Mouse (Mus musculus): Measurements from ENCODE around the gene Ttc26. TPM values are rescaled to one million over a fixed set of nuclear protein-coding genes. Genes with fewer than 3 reads are reported as not detected.
"Not testable (repeated sequence)": the region's sequence is repeated elsewhere in the genome, so short reads cannot be mapped to it uniquely, and the experiment has no call there.

Ttc26 gene
- polyA plus RNA-seq, 1 experiment from 2014 or later, result 5.0 TPM

DNA sequence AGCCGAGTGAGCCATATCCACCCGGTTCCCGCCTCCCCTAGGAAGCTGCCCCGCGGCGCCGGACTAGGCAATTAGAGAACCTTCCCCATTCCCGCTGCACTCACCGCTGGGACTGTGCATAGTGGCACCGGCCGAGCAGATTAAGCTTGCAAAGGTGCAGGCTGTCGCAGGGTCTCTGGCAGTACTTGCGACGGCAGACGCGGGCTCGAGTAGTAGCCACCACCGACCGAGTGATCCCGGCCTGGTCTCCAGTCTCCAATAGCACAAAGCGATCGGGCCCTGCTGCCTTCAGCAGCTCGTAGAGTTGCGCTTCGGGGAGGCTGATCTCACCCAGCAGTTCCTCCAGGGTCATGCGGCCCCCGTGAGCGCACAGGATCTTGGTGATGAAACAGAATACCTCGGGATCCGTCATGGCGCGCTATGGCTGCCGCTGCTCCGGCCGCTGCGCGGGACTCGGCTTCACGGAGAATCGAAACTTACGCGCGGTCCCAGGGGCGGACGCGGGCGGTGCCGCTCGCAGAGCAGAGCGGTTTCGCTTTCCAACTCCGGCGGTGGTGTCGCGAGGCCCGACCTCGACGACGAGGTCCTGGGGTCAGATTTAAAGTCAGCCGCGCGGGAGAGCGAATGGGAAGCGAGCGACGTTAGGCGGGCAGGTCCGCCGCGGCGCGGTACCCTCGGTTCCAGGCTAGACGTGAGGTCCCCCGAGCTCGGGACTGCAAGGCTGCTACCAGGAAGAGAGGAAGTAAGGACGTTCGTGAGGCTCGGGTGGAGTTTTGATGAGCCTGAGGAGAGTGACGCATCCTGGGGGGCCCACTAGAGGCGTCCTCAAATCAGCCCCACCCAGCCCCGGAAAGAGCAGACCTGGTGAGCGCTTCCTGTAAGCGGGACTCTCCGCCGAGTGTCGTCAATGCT is 27.2 kb upstream of the Ttc26 start, which contains the start of gene Zc3hav1:
Gene Zc3hav1, minus strand, starts transcription at position 793 of the 912 bp plus-strand sequence.
- H3K27ac ChIP-seq (replicated peaks; ENCODE audit: low read depth, low read length), result no peak within 1 kb of the TSS
- H3K27me3 ChIP-seq (replicated peaks; ENCODE audit: control insufficient read depth, insufficient read depth, low read length), result peaks cover 75% of the 10 kb centered on the region
- H3K9ac ChIP-seq (ENCODE audit: low read depth, low read length), result peak within 1 kb of the TSS; percentile 70
- H3K36me3 ChIP-seq (ENCODE audit: control insufficient read depth, insufficient read depth, low read length), result no peaks in the 10 kb centered on the region
- peak within 1 kb of the TSS; percentile 70 for H3K4me3 ChIP-seq (ENCODE audit: low read depth, low read length)
- peaks cover 3% of the 10 kb centered on the region; the same call in 1 of the 2 replicates for H3K4me1 ChIP-seq (ENCODE audit: control insufficient read depth, insufficient read depth, low read length)
- WGBS, result under 1% methylated on average over 52 of the region's 87 CpGs
- ATAC-seq (ENCODE audit: low read depth) (peak; percentile 78), DNase-seq (ENCODE audit: low spot score) (peak; percentile 59)
- no peaks in the 10 kb centered on the region for H3K9me3 ChIP-seq (ENCODE audit: control insufficient read depth, low read length)
- peak within 1 kb of the TSS; percentile 75 for H3K4me2 ChIP-seq (ENCODE audit: low read depth, low read length)

DNA sequence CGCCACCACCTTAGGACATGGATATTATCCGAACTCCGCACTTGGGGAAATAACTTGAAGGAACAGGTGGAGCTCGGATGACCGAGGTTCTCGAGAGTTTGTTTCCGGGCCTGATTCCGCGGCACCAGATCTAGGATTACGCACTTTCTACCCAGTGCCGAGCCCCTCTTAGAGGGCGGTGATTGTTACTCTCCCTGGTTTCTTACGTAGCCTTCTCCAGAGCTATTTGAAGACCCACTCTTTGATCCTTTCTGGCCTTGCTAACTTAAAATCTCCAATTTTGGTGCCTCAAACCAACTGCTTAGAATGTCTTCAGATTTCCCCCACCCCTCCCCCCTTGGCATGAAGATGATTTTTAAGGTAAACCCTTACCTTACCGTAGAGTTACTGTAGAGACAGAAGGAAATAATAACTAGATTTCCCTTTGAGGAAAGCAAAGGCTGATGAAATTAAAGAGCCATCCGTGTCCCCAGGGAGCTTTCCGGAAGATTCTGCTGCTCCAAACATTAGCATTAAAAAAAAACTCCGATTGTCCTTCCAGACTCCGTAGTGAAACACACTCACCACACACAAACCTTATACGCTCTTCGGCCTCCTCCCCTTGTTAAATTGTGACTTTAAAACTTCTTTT is 26.4 kb upstream of the Ttc26 start:
- 2% methylated on average over 20 of the region's 20 CpGs for WGBS
- ATAC-seq (ENCODE audit: low read depth), result peak; percentile 31
- Histone ChIP-seq H3K4me1 (ENCODE audit: control insufficient read depth, insufficient read depth, low read length) (peaks cover 3% of the 10 kb centered on the region; the same call in 1 of the 2 replicates), H3K4me3 (ENCODE audit: low read depth, low read length) (peak overlapping the region; percentile 70), H3K9me3 (ENCODE audit: control insufficient read depth, low read length) (no peaks in the 10 kb centered on the region), H3K4me2 (ENCODE audit: low read depth, low read length) (peak overlapping the region; percentile 75), H3K9ac (ENCODE audit: low read depth, low read length) (peak overlapping the region; percentile 70), H3K27me3 (replicated peaks; ENCODE audit: control insufficient read depth, insufficient read depth, low read length) (peaks cover 72% of the 10 kb centered on the region), H3K27ac (replicated peaks; ENCODE audit: low read depth, low read length) (no peak overlapping the region), H3K36me3 (ENCODE audit: control insufficient read depth, insufficient read depth, low read length) (no peaks in the 10 kb centered on the region)
- no peak for DNase-seq (ENCODE audit: low spot score)

DNA sequence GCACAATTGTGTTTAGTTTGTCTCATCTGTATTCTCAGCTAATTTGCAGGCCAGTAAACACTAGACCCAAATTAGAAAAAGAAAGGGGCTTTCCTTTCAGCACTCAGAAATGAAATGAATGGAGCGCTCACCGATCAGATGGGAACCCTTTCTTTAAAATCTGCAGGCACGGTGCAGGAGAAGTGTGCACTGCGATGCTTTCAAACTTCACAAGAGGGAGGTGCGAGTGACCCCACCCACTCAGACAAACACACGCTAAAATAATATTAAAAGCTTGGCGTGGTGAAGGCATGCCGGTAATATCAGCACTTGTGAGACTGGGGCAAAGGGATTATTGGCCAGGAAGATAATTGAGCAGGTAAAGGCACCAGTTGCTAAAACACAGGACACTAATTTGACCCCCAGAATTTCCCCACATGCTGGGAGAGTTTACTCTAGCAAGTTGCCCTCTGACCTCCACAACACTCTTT is 25.9 kb upstream of the Ttc26 start:
- peaks cover 3% of the 10 kb centered on the region; the same call in 1 of the 2 replicates for H3K4me1 ChIP-seq (ENCODE audit: control insufficient read depth, insufficient read depth, low read length)
- DNase-seq (ENCODE audit: low spot score), result no peak
- WGBS, result 1% methylated on average over 8 of the region's 8 CpGs
- H3K4me2 ChIP-seq (ENCODE audit: low read depth, low read length), result peak overlapping the region; percentile 75
- no peak overlapping the region for H3K9ac ChIP-seq (ENCODE audit: low read depth, low read length)
- H3K4me3 ChIP-seq (ENCODE audit: low read depth, low read length), result no peak overlapping the region; the same call in 1 of the 2 replicates
- no peak for ATAC-seq (ENCODE audit: low read depth)
- no peaks in the 10 kb centered on the region for H3K9me3 ChIP-seq (ENCODE audit: control insufficient read depth, low read length)
- H3K27ac ChIP-seq (replicated peaks; ENCODE audit: low read depth, low read length), result no peak overlapping the region
- H3K27me3 ChIP-seq (replicated peaks; ENCODE audit: control insufficient read depth, insufficient read depth, low read length), result peaks cover 68% of the 10 kb centered on the region
- H3K36me3 ChIP-seq (ENCODE audit: control insufficient read depth, insufficient read depth, low read length), result no peaks in the 10 kb centered on the region

DNA sequence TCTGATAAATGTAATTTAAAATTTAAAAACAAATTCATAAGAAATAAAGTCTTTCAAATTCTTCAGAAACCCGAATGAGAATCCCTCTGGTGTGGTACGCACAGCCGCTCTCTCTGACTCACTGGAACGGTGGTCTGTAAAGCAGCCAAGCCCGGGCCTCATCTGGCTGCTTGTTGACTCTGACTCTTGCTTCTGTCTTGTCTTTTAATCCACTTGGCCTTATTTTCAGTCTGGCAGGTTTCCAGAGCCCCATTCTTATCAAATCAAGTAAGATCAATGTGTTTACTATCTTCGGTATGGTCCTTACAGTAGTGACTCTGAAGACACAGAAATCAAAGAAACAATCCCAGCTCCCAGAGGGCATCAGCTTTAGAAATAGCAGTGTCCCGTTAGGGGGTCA is 25.4 kb upstream of the Ttc26 start:
- Histone ChIP-seq H3K9me3 (ENCODE audit: control insufficient read depth, low read length) (no peaks in the 10 kb centered on the region), H3K27me3 (replicated peaks; ENCODE audit: control insufficient read depth, insufficient read depth, low read length) (peaks cover 64% of the 10 kb centered on the region), H3K27ac (replicated peaks; ENCODE audit: low read depth, low read length) (no peak overlapping the region), H3K4me3 (ENCODE audit: low read depth, low read length) (no peak overlapping the region), H3K4me2 (ENCODE audit: low read depth, low read length) (no peak overlapping the region), H3K36me3 (ENCODE audit: control insufficient read depth, insufficient read depth, low read length) (no peaks in the 10 kb centered on the region), H3K9ac (ENCODE audit: low read depth, low read length) (no peak overlapping the region), H3K4me1 (ENCODE audit: control insufficient read depth, insufficient read depth, low read length) (peaks cover 3% of the 10 kb centered on the region; the same call in 1 of the 2 replicates)
- WGBS, result 10% methylated on average over 7 of the region's 7 CpGs
- DNase-seq (ENCODE audit: low spot score) (no peak), ATAC-seq (ENCODE audit: low read depth) (no peak)

DNA sequence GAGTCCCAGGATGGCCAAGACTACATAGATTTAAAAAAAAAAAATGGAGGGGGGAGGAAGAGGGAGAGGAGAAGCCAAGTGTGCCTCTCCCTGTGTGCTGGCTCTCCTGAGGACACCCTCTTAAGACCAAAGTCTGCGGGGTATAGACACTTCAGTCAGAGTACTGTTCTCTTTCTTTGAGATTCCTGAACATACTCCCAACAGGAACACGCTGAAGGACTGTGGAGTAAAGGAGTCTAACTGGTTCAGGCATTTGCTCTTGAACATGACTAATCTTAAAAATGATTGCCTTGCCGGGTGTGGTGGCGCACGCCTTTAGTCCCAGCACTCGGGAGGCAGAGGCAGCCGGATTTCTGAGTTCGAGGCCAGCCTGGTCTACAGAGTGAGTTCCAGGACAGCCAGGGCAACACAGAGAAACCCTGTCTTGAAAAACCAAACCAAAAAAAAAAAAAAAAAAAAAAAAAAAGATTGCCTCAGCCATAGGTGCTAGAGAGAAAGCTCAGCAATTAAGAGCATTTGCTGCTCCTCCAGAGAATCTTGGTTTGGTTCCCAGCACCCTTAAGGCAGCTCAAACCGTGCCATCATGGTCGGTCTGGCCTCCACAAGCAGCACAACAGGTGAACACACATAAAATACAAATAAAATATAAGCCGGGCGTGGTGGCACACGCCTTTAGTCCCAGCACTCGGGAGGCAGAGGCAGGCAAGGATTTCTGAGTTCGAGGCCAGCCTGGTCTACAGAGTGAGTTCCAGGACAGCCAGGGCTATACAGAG is 24.4 kb upstream of the Ttc26 start:
- H3K27ac ChIP-seq (replicated peaks; ENCODE audit: low read depth, low read length); H3K9me3 ChIP-seq (ENCODE audit: control insufficient read depth, low read length); H3K4me3 ChIP-seq (ENCODE audit: low read depth, low read length); H3K36me3 ChIP-seq (ENCODE audit: control insufficient read depth, insufficient read depth, low read length); ATAC-seq (ENCODE audit: low read depth); DNase-seq (ENCODE audit: low spot score); H3K9ac ChIP-seq (ENCODE audit: low read depth, low read length); H3K4me1 ChIP-seq (ENCODE audit: control insufficient read depth, insufficient read depth, low read length); H3K4me2 ChIP-seq (ENCODE audit: low read depth, low read length): not testable (repeated sequence)
- H3K27me3 ChIP-seq (replicated peaks; ENCODE audit: control insufficient read depth, insufficient read depth, low read length), result peaks cover 55% of the 10 kb centered on the region
- 76% methylated on average over 15 of the region's 15 CpGs for WGBS

DNA sequence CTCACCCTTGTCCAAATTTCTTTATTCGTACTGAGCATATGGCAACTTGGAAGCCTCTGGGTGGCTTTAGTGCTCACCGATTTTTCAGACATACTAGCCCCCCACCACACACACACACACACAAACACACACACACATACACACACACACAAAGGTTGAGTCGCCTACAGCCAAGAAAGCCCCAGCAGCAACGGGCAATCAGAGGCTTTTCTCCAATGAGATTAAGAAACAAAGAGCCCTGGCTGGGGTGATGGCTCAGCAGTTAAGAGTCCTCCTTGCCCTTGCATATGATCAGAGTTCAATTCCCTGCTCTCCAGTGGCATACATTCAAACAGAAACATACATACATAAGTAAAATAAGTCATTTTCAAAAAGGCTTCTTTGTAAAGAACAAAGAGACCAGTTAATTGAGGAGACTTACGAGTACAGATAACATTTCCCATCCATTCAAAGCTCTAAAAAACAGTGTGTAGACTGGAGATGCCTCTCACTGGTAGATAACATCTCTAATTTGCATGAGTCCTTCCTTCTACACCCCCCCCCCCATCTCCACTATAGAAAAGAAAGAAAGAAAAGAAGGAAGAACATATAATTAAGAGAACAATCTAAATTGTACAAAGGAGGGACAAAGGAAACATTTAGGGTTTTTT is 23.5 kb upstream of the Ttc26 start:
- Histone ChIP-seq H3K27ac (replicated peaks; ENCODE audit: low read depth, low read length) (no peak overlapping the region), H3K4me1 (ENCODE audit: control insufficient read depth, insufficient read depth, low read length) (peaks cover 3% of the 10 kb centered on the region; the same call in 1 of the 2 replicates), H3K9ac (ENCODE audit: low read depth, low read length) (no peak overlapping the region), H3K9me3 (ENCODE audit: control insufficient read depth, low read length) (no peaks in the 10 kb centered on the region), H3K27me3 (replicated peaks; ENCODE audit: control insufficient read depth, insufficient read depth, low read length) (peaks cover 48% of the 10 kb centered on the region), H3K36me3 (ENCODE audit: control insufficient read depth, insufficient read depth, low read length) (no peaks in the 10 kb centered on the region), H3K4me2 (ENCODE audit: low read depth, low read length) (no peak overlapping the region), H3K4me3 (ENCODE audit: low read depth, low read length) (no peak overlapping the region)
- 51% methylated on average over 5 of the region's 5 CpGs for WGBS
- ATAC-seq (ENCODE audit: low read depth) (no peak), DNase-seq (ENCODE audit: low spot score) (no peak)

DNA sequence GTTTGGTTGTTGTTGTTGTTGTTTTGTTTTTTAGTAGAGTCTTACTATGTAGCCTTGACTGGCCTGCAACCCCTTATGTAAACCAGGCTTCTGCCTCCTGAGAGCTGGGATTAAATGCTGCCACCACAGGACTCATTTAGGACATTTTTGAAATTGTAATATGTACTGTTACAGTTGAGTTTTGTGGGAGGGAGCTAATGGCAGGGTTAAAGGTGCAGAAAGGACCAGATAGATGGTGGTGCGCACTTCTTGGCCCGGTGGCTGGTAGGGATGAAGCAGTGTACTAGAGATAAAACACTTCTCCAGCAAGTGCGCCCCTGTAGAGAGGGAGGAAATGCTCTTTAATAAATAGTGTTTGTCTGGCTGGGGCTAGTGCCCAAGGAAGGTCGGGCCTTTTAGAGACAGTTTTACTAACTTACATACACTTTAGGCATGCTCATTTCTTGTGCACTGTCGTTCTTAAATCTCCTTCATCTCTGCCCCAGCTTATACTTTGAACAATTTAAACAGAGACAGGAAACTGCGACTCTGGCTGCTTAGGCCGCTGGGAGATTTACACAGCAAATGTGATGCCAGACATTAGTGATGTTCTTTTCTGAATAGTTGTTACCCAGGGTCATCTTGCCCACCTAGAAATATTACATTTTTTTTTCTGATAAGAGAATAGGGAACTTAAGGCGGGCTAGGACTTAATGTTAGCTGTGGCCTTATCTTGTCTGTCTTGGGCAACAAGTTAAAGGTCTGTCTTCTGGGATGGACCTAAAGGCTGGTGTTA is 22.8 kb upstream of the Ttc26 start:
- Histone ChIP-seq H3K4me3 (ENCODE audit: low read depth, low read length) (no peak overlapping the region), H3K9ac (ENCODE audit: low read depth, low read length) (no peak overlapping the region), H3K4me1 (ENCODE audit: control insufficient read depth, insufficient read depth, low read length) (no peaks in the 10 kb centered on the region), H3K36me3 (ENCODE audit: control insufficient read depth, insufficient read depth, low read length) (no peaks in the 10 kb centered on the region), H3K9me3 (ENCODE audit: control insufficient read depth, low read length) (no peaks in the 10 kb centered on the region), H3K4me2 (ENCODE audit: low read depth, low read length) (no peak overlapping the region), H3K27ac (replicated peaks; ENCODE audit: low read depth, low read length) (no peak overlapping the region), H3K27me3 (replicated peaks; ENCODE audit: control insufficient read depth, insufficient read depth, low read length) (peaks cover 41% of the 10 kb centered on the region)
- DNase-seq (ENCODE audit: low spot score), result no peak
- ATAC-seq (ENCODE audit: low read depth), result no peak
- 66% methylated on average over 8 of the region's 8 CpGs for WGBS

All from embryonic facial prominence, embryonic 14.5 days (tissue).